Mouse (Mus musculus) Muller cell, postnatal 12 days (primary cell): ENCODE data around the gene Olfr97.
A peak's percentile ranks its signal among the peaks of the same experiment; 100 is the strongest.

Experiments used
- DNase-seq: peaks from one replicate; pipeline ENCODE4 v3.0.0-alpha.2; 2015; ENCODE audit errors: inconsistent ontology term

The Olfr97 gene

GRCm38 (mm10) chr17:37196845-37197724 lies 40.0 kb downstream of the Olfr97 start:
- peak; percentile 48 for DNase-seq

GRCm38 (mm10) chr17:37194782-37195181 lies 42.3 kb downstream of the Olfr97 start:
- DNase-seq, result peak; percentile 61

- no peak for DNase-seq
Observed at GRCm38 (mm10) chr17:37193656-37194055, 43.5 kb downstream of the Olfr97 start, which contains the start of gene Ubd. Gene Ubd, plus strand, starts transcription at chr17:37193892.

- DNase-seq, result no peak
Observed at GRCm38 (mm10) chr17:37193032-37193431, 44.1 kb downstream of the Olfr97 start.

DNA sequence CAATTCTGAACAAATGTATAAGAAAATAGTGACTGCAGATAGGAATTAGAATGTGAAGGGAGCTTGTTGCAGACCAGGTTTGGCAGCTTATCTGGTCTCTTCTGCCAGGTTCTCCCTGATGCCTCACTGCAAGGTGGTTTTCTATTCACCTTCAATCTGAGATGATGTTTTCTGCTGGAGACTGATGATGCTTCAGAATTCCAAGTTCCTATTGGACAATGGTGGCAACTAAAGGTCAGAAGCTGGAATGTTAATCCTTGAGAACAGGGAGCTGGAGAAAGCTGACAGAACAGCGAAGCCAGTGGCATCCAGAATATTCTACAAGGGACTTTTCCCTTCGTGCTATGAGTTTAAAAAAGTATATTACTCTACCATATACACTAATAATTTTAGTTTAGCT lies 46.4 kb downstream of the Olfr97 start:
- peak; percentile 52 for DNase-seq

DNA sequence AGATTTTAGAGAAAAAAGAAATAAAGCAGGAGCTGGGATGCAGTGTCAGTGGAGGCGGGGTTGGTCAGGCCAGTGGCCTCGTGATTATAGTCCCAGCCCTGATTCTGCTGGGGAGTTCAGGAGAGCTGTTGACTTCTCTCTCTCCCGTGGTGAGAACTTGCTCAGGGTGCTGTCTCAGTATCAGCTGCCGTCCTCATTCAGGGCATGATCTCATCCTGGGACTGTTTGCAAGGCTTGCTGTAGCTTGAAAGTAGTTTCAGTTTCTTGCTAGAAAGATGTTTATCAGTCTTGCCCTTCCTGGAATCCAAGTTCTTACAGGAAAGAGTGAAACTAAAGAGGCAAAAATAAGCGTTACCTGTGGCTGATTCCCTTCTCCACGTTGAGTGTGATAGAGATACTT lies 51.7 kb downstream of the Olfr97 start:
- no peak for DNase-seq
